Mouse (Mus musculus): ENCODE measurements around the gene Pou2f3. TPM values are rescaled to one million over a fixed set of nuclear protein-coding genes. Genes with fewer than 3 reads are reported as not detected.

The Pou2f3 gene
- polyA plus RNA-seq (2017; shearing (Covaris generic)): not detected

GRCm38 (mm10) chr9:43210190-43210682 lies at the start of gene Pou2f3:
Pou2f3 (minus strand) TSS chr9:43210369.

GRCm38 (mm10) chr9:43239712-43240593 lies 29.8 kb upstream of the Pou2f3 start, which contains the start of gene Oaf:
Oaf (minus strand) TSS chr9:43239911.

GRCm38 (mm10) chr9:43116134-43116996 lies 93.8 kb downstream of the Pou2f3 start, which contains the start of gene Tmem136:
Tmem136 (minus strand) TSS chr9:43116570.

GRCm38 (mm10) chr9:43107187-43107517 lies 103.0 kb downstream of the Pou2f3 start, which contains the start of gene Arhgef12:
Arhgef12 (minus strand) TSS chr9:43107239.

Other genes starting within 250 kb of the Pou2f3 start
- 10.3 TPM for gene Arhgef12, start 103.1 kb downstream of the Pou2f3 start, polyA plus RNA-seq (2017; shearing (Covaris generic))
- gene Tmem136, start 93.8 kb downstream of the Pou2f3 start, polyA plus RNA-seq (2017; shearing (Covaris generic)): 0.50 TPM
- gene Oaf, start 29.5 kb upstream of the Pou2f3 start, polyA plus RNA-seq (2017; shearing (Covaris generic)): not detected
- not detected for gene Trim29, start 100.5 kb upstream of the Pou2f3 start, polyA plus RNA-seq (2017; shearing (Covaris generic))